Mouse (Mus musculus): ENCODE data around the gene Ism1.

DNA sequence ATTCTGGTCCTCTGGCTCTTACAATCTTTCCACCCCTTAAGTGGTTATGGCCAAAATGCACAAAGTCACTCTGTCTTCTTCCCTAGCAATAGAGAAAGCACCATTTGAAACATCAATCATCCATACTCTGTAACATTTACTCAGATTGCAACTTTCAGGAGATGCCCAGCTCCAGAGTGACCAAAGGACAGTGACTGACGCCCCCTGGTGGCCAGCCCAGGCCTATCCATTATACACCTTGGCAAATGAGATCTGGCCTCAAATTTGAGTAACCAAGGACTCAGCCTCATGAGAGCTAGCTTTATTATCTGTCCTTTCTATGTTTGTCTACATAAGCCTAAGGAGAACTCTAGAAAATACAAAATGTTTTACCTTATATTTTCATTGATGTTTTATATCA lies 44.7 kb downstream of the Ism1 start:
- TF ChIP-seq CTCF (IDR thresholded peaks at IDR 0.05; ENCODE audit: extremely low read depth, insufficient read depth, low read length) (peak; percentile 64), POLR2A (IDR thresholded peaks at IDR 0.05; ENCODE audit: extremely low read depth, insufficient read depth, low read length) (no peak)

All from cortical plate, adult 2 months (tissue).